Mouse (Mus musculus) right cerebral cortex, postnatal 14 days (tissue): Measurements from ENCODE around the gene Hecw2.

Experiments
- DNase-seq: peaks from one replicate; pipeline ENCODE4 v3.0.0; 2022

Hecw2 gene

GRCm38 (mm10) chr1:53977806-53978513 lies 217.0 kb downstream of the Hecw2 start:
- no peak for DNase-seq

GRCm38 (mm10) chr1:53976721-53977120 lies 218.2 kb downstream of the Hecw2 start:
- DNase-seq: no peak

GRCm38 (mm10) chr1:53976100-53976499 lies 218.9 kb downstream of the Hecw2 start:
- DNase-seq: no peak

- DNase-seq: no peak
These were observed 220.0 kb downstream of the Hecw2 start for GRCm38 (mm10) chr1:53974941-53975340.

- peak; percentile 20 for DNase-seq
These were observed 224.5 kb downstream of the Hecw2 start for GRCm38 (mm10) chr1:53970326-53970977.

GRCm38 (mm10) chr1:53952395-53952794 lies 242.6 kb downstream of the Hecw2 start:
- DNase-seq: no peak

- no peak for DNase-seq
These were observed 249.2 kb downstream of the Hecw2 start for GRCm38 (mm10) chr1:53945815-53946214.

- DNase-seq: no peak
These were observed 252.5 kb downstream of the Hecw2 start for GRCm38 (mm10) chr1:53942468-53942867.

- no peak for DNase-seq
These were observed 253.4 kb downstream of the Hecw2 start for GRCm38 (mm10) chr1:53941528-53941927.

- no peak for DNase-seq
These were observed 254.5 kb downstream of the Hecw2 start for GRCm38 (mm10) chr1:53940268-53941017.

GRCm38 (mm10) chr1:53939291-53939690 lies 255.7 kb downstream of the Hecw2 start:
- DNase-seq: no peak

- DNase-seq: no peak
These were observed 261.7 kb downstream of the Hecw2 start for GRCm38 (mm10) chr1:53933308-53933707.

- no peak for DNase-seq
These were observed 263.7 kb downstream of the Hecw2 start for GRCm38 (mm10) chr1:53931314-53931713.

GRCm38 (mm10) chr1:53927605-53928004 lies 267.4 kb downstream of the Hecw2 start:
- peak; percentile 20 for DNase-seq

- DNase-seq: no peak
These were observed 269.6 kb downstream of the Hecw2 start for GRCm38 (mm10) chr1:53925149-53925901.

GRCm38 (mm10) chr1:53911848-53912247 lies 283.1 kb downstream of the Hecw2 start:
- no peak for DNase-seq

- DNase-seq: no peak
These were observed 284.7 kb downstream of the Hecw2 start for GRCm38 (mm10) chr1:53910251-53910650.

GRCm38 (mm10) chr1:53909118-53909517 lies 285.9 kb downstream of the Hecw2 start:
- DNase-seq: no peak

- no peak for DNase-seq
These were observed 288.8 kb downstream of the Hecw2 start for GRCm38 (mm10) chr1:53906175-53906574.

- no peak for DNase-seq
These were observed 294.6 kb downstream of the Hecw2 start for GRCm38 (mm10) chr1:53900416-53900815.

- DNase-seq: no peak
These were observed 300.7 kb downstream of the Hecw2 start for GRCm38 (mm10) chr1:53894299-53894698.

- no peak for DNase-seq
These were observed 304.6 kb downstream of the Hecw2 start for GRCm38 (mm10) chr1:53890380-53890779.

GRCm38 (mm10) chr1:53889806-53890205 lies 305.2 kb downstream of the Hecw2 start:
- no peak for DNase-seq
